Mouse (Mus musculus) stomach, postnatal 0 days (tissue): ENCODE measurements at regions not wholly inside any gene's neighbourhood (a gene's known extent, or its start where the extent isn't known, plus 50 kb on each side); places are given as distances from the start of the nearest gene placed in this dataset.

Source experiments
- CTCF ChIP-seq: IDR thresholded peaks from 2 replicates; pipeline ENCODE4 v1.5.1; 2016; ENCODE audit warnings: antibody characterized with exemption, low read depth, mild to moderate bottlenecking, moderate library complexity
- EP300 ChIP-seq: optimal IDR thresholded peaks from 2 replicates; pipeline ENCODE3; 2016; ENCODE audit warnings: antibody characterized with exemption

GRCm38 (mm10) chr2:117050061-117050460, 71.1 kb upstream of the Spred1 start:
- TF ChIP-seq CTCF (no peak), EP300 (no peak)
